Mouse (Mus musculus) myocyte (in vitro differentiated cells): Measurements from ENCODE around the gene Prkn. TPM values are rescaled to one million over a fixed set of nuclear protein-coding genes. Genes with fewer than 3 reads are reported as not detected.

Experiments used
- H3K27me3 ChIP-seq: one replicate; pipeline ENCODE4 v1.6.1; 2011; ENCODE audit not compliant: control insufficient read depth, insufficient read depth, insufficient read length
- H3K36me3 ChIP-seq: one replicate; pipeline ENCODE4 v1.6.1; 2011; ENCODE audit not compliant: control insufficient read depth, insufficient read depth
- H3K4me2 ChIP-seq: one replicate; pipeline ENCODE4 v1.6.1; 2011; ENCODE audit warnings: low read depth, control low read depth
- H3K4me3 ChIP-seq: one replicate; pipeline ENCODE4 v1.5.1; 2011; ENCODE audit warnings: mild to moderate bottlenecking, control low read depth, moderate library complexity
- H3K79me2 ChIP-seq: one replicate; pipeline ENCODE4 v1.6.1; 2011; ENCODE audit not compliant: control insufficient read depth, insufficient read depth
- H3ac ChIP-seq: one replicate; pipeline ENCODE4 v1.6.1; 2011; ENCODE audit not compliant: control insufficient read depth, insufficient read length
- CEBPB ChIP-seq: IDR thresholded peaks from 2 replicates; pipeline ENCODE4 v1.6.1; 2011; ENCODE audit warnings: mild to moderate bottlenecking, moderate library complexity; ENCODE audit not compliant: poor library complexity, insufficient read depth, severe bottlenecking
- E2F4 ChIP-seq: IDR thresholded peaks from one replicate; pipeline ENCODE4 v1.6.1; 2011; ENCODE audit warnings: mild to moderate bottlenecking, control low read depth, moderate library complexity; ENCODE audit not compliant: insufficient read depth
- MAX ChIP-seq: IDR thresholded peaks from one replicate; pipeline ENCODE4 v1.6.1; 2011; ENCODE audit warnings: low read depth, mild to moderate bottlenecking, control low read depth
- MYOD1 ChIP-seq, 3 experiments: IDR thresholded peaks; one replicate each; pipeline ENCODE4 v1.6.1; 2011; ENCODE audit warnings: control low read depth in 2 of 3, low read depth in 2 of 3, mild to moderate bottlenecking in 2 of 3, moderate library complexity in 1 of 3; ENCODE audit not compliant: insufficient read length in 2 of 3, control insufficient read depth in 1 of 3
- MYOG ChIP-seq, 3 experiments: IDR thresholded peaks; one replicate each; pipeline ENCODE4 v1.6.1; 2011; ENCODE audit warnings: control low read depth in 2 of 3, low read depth in 2 of 3, mild to moderate bottlenecking in 2 of 3; ENCODE audit not compliant: insufficient read length in 2 of 3, control insufficient read depth in 1 of 3, insufficient read depth in 1 of 3
- POLR2A ChIP-seq: IDR thresholded peaks from one replicate; pipeline ENCODE4 v1.6.1; 2011; ENCODE audit warnings: low read depth, mild to moderate bottlenecking, control low read depth, moderate library complexity; ENCODE audit not compliant: insufficient read length
- POLR2AphosphoS2 ChIP-seq: IDR thresholded peaks from one replicate; pipeline ENCODE4 v1.6.1; 2011; ENCODE audit warnings: low read depth, control low read depth; ENCODE audit not compliant: insufficient read length
- REST ChIP-seq: IDR thresholded peaks from one replicate; pipeline ENCODE4 v1.6.1; 2011; ENCODE audit warnings: mild to moderate bottlenecking, control low read depth, moderate library complexity; ENCODE audit not compliant: insufficient read depth, insufficient read length
- SRF ChIP-seq: IDR thresholded peaks from one replicate; pipeline ENCODE4 v1.6.1; 2011; ENCODE audit warnings: low read depth; ENCODE audit not compliant: control insufficient read depth, insufficient read length
- TCF12 ChIP-seq: IDR thresholded peaks from one replicate; pipeline ENCODE4 v1.6.1; 2011; ENCODE audit warnings: mild to moderate bottlenecking, control low read depth; ENCODE audit not compliant: poor library complexity, insufficient read depth, severe bottlenecking
- TCF3 ChIP-seq: IDR thresholded peaks from one replicate; pipeline ENCODE4 v1.6.1; 2011; ENCODE audit warnings: low read depth, control low read depth; ENCODE audit not compliant: insufficient read length
- USF1 ChIP-seq: IDR thresholded peaks from one replicate; pipeline ENCODE4 v1.6.1; 2011; ENCODE audit warnings: low read depth, mild to moderate bottlenecking, control low read depth, moderate library complexity
- polyA plus RNA-seq: library from polyadenylated mRNA; unstranded; fragments of >200 nt; fragmentation: generic; extraction: Trizol; gene quantifications from one replicate; pipeline ENCODE4 v1.2.1, GENCODE M21; 2012; ENCODE audit warnings: missing spikeins

Prkn gene
- polyA plus RNA-seq, 1 experiment: 0.26 TPM

- H3K4me2 ChIP-seq: no peak overlapping the region
- no peak overlapping the region for H3K4me3 ChIP-seq
Observed at GRCm38 (mm10) chr17:10818971-10819370, 21.2 kb upstream of the Prkn start.

GRCm38 (mm10) chr17:10840731-10841201 is 582 bp downstream of the Prkn start:
- Histone ChIP-seq H3K4me2 (peak overlapping the region; percentile 78), H3K36me3 (no peaks in the 10 kb centered on the region), H3K27me3 (peaks cover 4% of the 10 kb centered on the region), H3K4me3 (peak overlapping the region; percentile 27), H3ac (peak overlapping the region; percentile 68), H3K79me2 (no peaks in the 10 kb centered on the region)
- TF ChIP-seq MAX (no peak), USF1 (no peak), CEBPB (no peak), SRF (no peak), MYOD1 (IDR thresholded peaks at IDR 0.05; ENCODE audit: control insufficient read depth in 1 of 3, insufficient read length in 2 of 3, low read depth in 2 of 3) (no peak), POLR2AphosphoS2 (no peak), TCF3 (no peak), POLR2A (no peak), E2F4 (no peak), TCF12 (no peak), REST (no peak), MYOG (IDR thresholded peaks at IDR 0.05; ENCODE audit: control insufficient read depth in 1 of 3, insufficient read depth in 1 of 3, insufficient read length in 2 of 3, low read depth in 2 of 3) (no peak)

More at GRCm38 (mm10) chr17:10818971-10819370, 21.2 kb upstream of the Prkn start:
- H3K79me2 ChIP-seq: no peaks in the 10 kb centered on the region
- H3K27me3 ChIP-seq: no peaks in the 10 kb centered on the region
- no peak overlapping the region for H3ac ChIP-seq
- TF ChIP-seq MYOD1 (IDR thresholded peaks at IDR 0.05; ENCODE audit: control insufficient read depth in 1 of 3, insufficient read length in 2 of 3, low read depth in 2 of 3): no peak
- TF ChIP-seq MAX: no peak
- TF ChIP-seq REST: no peak
- no peak for TF ChIP-seq POLR2AphosphoS2
- no peak for TF ChIP-seq MYOG (IDR thresholded peaks at IDR 0.05; ENCODE audit: control insufficient read depth in 1 of 3, insufficient read depth in 1 of 3, insufficient read length in 2 of 3, low read depth in 2 of 3)
- TF ChIP-seq E2F4: no peak
- TF ChIP-seq TCF12: no peak
- TF ChIP-seq USF1: no peak
- TF ChIP-seq TCF3: no peak
- no peak for TF ChIP-seq SRF
- no peak for TF ChIP-seq CEBPB
- TF ChIP-seq POLR2A: no peak
- no peaks in the 10 kb centered on the region for H3K36me3 ChIP-seq

GRCm38 (mm10) chr17:10854207-10854606 is 14.0 kb downstream of the Prkn start:
- Histone ChIP-seq H3K4me3 (no peak overlapping the region), H3ac (no peak overlapping the region), H3K79me2 (no peaks in the 10 kb centered on the region), H3K27me3 (no peaks in the 10 kb centered on the region), H3K36me3 (no peaks in the 10 kb centered on the region), H3K4me2 (no peak overlapping the region)
- TF ChIP-seq TCF12: no peak
- TF ChIP-seq MYOG (IDR thresholded peaks at IDR 0.05; ENCODE audit: control insufficient read depth in 1 of 3, insufficient read depth in 1 of 3, insufficient read length in 2 of 3, low read depth in 2 of 3): no peak
- no peak for TF ChIP-seq E2F4

- TF ChIP-seq MAX (no peak), TCF12 (no peak), POLR2A (no peak)
- Histone ChIP-seq H3K4me3 (no peak overlapping the region), H3ac (no peak overlapping the region), H3K27me3 (no peaks in the 10 kb centered on the region), H3K79me2 (no peaks in the 10 kb centered on the region), H3K4me2 (no peak overlapping the region), H3K36me3 (no peaks in the 10 kb centered on the region)
Observed at GRCm38 (mm10) chr17:10874208-10875187, 34.3 kb downstream of the Prkn start.

GRCm38 (mm10) chr17:10878986-10879385 is 38.8 kb downstream of the Prkn start:
- TF ChIP-seq POLR2AphosphoS2 (no peak), MYOG (IDR thresholded peaks at IDR 0.05; ENCODE audit: control insufficient read depth in 1 of 3, insufficient read depth in 1 of 3, insufficient read length in 2 of 3, low read depth in 2 of 3) (no peak), MAX (no peak), USF1 (no peak), SRF (no peak), TCF12 (no peak), POLR2A (no peak), E2F4 (no peak), REST (no peak), TCF3 (no peak), MYOD1 (IDR thresholded peaks at IDR 0.05; ENCODE audit: control insufficient read depth in 1 of 3, insufficient read length in 2 of 3, low read depth in 2 of 3) (no peak), CEBPB (no peak)
- H3K4me3 ChIP-seq: no peak overlapping the region
- no peaks in the 10 kb centered on the region for H3K27me3 ChIP-seq
- H3K36me3 ChIP-seq: no peaks in the 10 kb centered on the region
- no peak overlapping the region for H3ac ChIP-seq
- H3K4me2 ChIP-seq: no peak overlapping the region
- no peaks in the 10 kb centered on the region for H3K79me2 ChIP-seq
